Mouse (Mus musculus) lung, embryonic 15.5 days (tissue): ENCODE data around the gene Ppfia3. TPM values are rescaled to one million over a fixed set of nuclear protein-coding genes. Genes with fewer than 3 reads are reported as not detected.

Source experiments
- ATAC-seq: fragments of 200-750 bp; cut with Nextera tagmentation; 2 replicates; pipeline ENCODE4 v1.8.0; 2017; ENCODE audit warnings: moderate number of reproducible peaks, borderline replicate concordance; ENCODE audit not compliant: low FRiP score, low TSS enrichment; ENCODE audit errors: extremely low read depth
- H3K27ac ChIP-seq: fragments of 300-500 bp; sonication (generic); 2 replicates; pipeline ENCODE4 v1.5.1; 2015; ENCODE audit warnings: moderate library complexity, mild to moderate bottlenecking, inconsistent platforms
- H3K27me3 ChIP-seq: fragments of 300-500 bp; sonication (generic); 2 replicates; pipeline ENCODE4 v1.6.1; 2015; ENCODE audit warnings: inconsistent platforms
- H3K36me3 ChIP-seq: fragments of 300-500 bp; sonication (generic); 2 replicates; pipeline ENCODE4 v1.6.1; 2015; ENCODE audit warnings: inconsistent platforms
- H3K4me1 ChIP-seq: fragments of 300-500 bp; sonication (generic); 2 replicates; pipeline ENCODE4 v1.6.1; 2015; ENCODE audit warnings: inconsistent platforms
- H3K4me2 ChIP-seq: fragments of 300-500 bp; sonication (generic); 2 replicates; pipeline ENCODE4 v1.6.1; 2015; ENCODE audit warnings: inconsistent platforms, mild to moderate bottlenecking, moderate library complexity
- H3K4me3 ChIP-seq: fragments of 300-500 bp; sonication (generic); 2 replicates; pipeline ENCODE4 v1.5.1; 2015; ENCODE audit warnings: mild to moderate bottlenecking, inconsistent platforms
- H3K9ac ChIP-seq: fragments of 300-500 bp; sonication (generic); 2 replicates; pipeline ENCODE4 v1.6.1; 2015; ENCODE audit warnings: inconsistent platforms
- H3K9me3 ChIP-seq: fragments of 300-500 bp; sonication (generic); 2 replicates; pipeline ENCODE4 v1.6.1; 2016; ENCODE audit warnings: inconsistent platforms
- WGBS: fragments of 180-500 bp; shearing (Covaris S2); methylation state at CpG from one replicate; pipeline ENCODE4 v1.1.7; 2015; 5-methylcytosine and 5-hydroxymethylcytosine counted together
- polyA plus RNA-seq: library from polyadenylated mRNA; unstranded; fragments of >200 nt; fragmentation: Nextera tagmentation; extraction: Ambion mirVana; gene quantifications from 2 replicates; pipeline ENCODE4 v1.2.1, GENCODE M21; 2015

Gene Ppfia3
- polyA plus RNA-seq, 1 experiment from 2014 or later = 3.1 TPM

GRCm38 (mm10) chr7:45374620-45375019, 7.8 kb upstream of the Ppfia3 start:
- 92% methylated on average over 8 of the region's 8 CpGs for WGBS
- Histone ChIP-seq H3K4me1 (peaks cover 13% of the 10 kb centered on the region), H3K36me3 (peaks cover 69% of the 10 kb centered on the region)

GRCm38 (mm10) chr7:45372371-45372770, 5.6 kb upstream of the Ppfia3 start:
- no peak overlapping the region for H3K4me2 ChIP-seq
- no peak overlapping the region for H3K27ac ChIP-seq
- H3K27me3 ChIP-seq = peaks cover 25% of the 10 kb centered on the region
- H3K36me3 ChIP-seq = peaks cover 47% of the 10 kb centered on the region
- H3K9me3 ChIP-seq = no peaks in the 10 kb centered on the region
- ATAC-seq = no peak
- H3K9ac ChIP-seq = no peak overlapping the region
- H3K4me3 ChIP-seq = no peak overlapping the region
- WGBS = 76% methylated on average over 5 of the region's 5 CpGs
- H3K4me1 ChIP-seq = peaks cover 20% of the 10 kb centered on the region

More at GRCm38 (mm10) chr7:45374620-45375019, 7.8 kb upstream of the Ppfia3 start:
- Histone ChIP-seq H3K9ac (no peak overlapping the region), H3K27me3 (peaks cover 9% of the 10 kb centered on the region), H3K27ac (no peak overlapping the region), H3K9me3 (no peaks in the 10 kb centered on the region), H3K4me2 (no peak overlapping the region), H3K4me3 (no peak overlapping the region)
- no peak for ATAC-seq

GRCm38 (mm10) chr7:45370475-45371311, 3.9 kb upstream of the Ppfia3 start, which contains the start of gene Lin7b:
Gene Lin7b, minus strand, starts transcription at chr7:45370583.
- Histone ChIP-seq H3K9me3 (no peaks in the 10 kb centered on the region), H3K36me3 (peaks cover 30% of the 10 kb centered on the region), H3K4me1 (peaks cover 31% of the 10 kb centered on the region), H3K4me3 (peak within 1 kb of the TSS; percentile 49), H3K9ac (peak within 1 kb of the TSS; percentile 40; the same call in 1 of the 2 replicates), H3K27ac (no peak within 1 kb of the TSS), H3K4me2 (peak within 1 kb of the TSS; percentile 98), H3K27me3 (peaks cover 34% of the 10 kb centered on the region)
- WGBS = 8% methylated on average over 28 of the region's 28 CpGs
- ATAC-seq = peak; percentile 64

DNA sequence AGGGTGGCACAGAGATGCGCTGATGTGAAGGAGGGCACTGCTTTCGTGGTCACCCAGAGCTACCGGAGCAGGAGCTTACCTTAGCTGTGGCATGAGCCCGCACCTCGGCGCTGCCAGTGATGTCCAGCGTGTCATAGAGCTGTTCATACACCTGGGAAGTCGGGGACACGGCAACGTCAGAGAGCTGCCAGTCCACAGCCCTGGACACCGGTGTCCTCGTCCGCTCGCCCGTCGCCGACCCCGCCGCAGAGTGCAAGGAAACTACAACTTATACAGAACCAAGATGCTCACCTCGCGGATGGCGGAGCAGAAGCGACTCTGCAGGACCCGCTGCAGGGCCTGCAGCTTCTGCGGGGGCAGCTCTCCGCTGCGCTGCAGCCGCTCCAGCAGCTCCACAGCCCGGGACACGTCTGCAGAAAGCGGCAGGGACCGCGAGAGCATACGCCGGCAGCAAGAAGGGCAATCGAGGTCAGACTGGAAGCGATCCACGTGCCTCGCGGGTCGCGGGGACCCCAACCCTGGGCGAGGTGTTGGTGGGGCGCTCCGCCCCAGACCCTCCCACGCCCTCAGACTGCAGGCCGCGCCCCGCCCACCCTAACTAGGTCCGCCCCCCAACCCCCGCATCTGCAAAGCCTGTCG, 3.1 kb upstream of the Ppfia3 start:
- no peak; the same call in 1 of the 2 replicates for ATAC-seq
- Histone ChIP-seq H3K4me3 (peak overlapping the region; percentile 49), H3K9me3 (no peaks in the 10 kb centered on the region), H3K36me3 (peaks cover 25% of the 10 kb centered on the region), H3K9ac (peak overlapping the region; percentile 40; the same call in 1 of the 2 replicates), H3K27me3 (peaks cover 42% of the 10 kb centered on the region), H3K27ac (no peak overlapping the region), H3K4me2 (peak overlapping the region; percentile 98), H3K4me1 (peaks cover 32% of the 10 kb centered on the region)
- WGBS = 6% methylated on average over 52 of the region's 52 CpGs

- 75% methylated on average over 16 of the region's 16 CpGs for WGBS
- peaks cover 48% of the 10 kb centered on the region for H3K27me3 ChIP-seq
- ATAC-seq = no peak
- H3K9ac ChIP-seq = no peak overlapping the region
- H3K36me3 ChIP-seq = peaks cover 18% of the 10 kb centered on the region
- H3K4me1 ChIP-seq = peaks cover 32% of the 10 kb centered on the region
- H3K9me3 ChIP-seq = no peaks in the 10 kb centered on the region
- no peak overlapping the region for H3K4me3 ChIP-seq
- no peak overlapping the region for H3K27ac ChIP-seq
- H3K4me2 ChIP-seq = peak overlapping the region; percentile 98; the same call in 1 of the 2 replicates
Measured at GRCm38 (mm10) chr7:45369022-45369745, 2.4 kb upstream of the Ppfia3 start.

GRCm38 (mm10) chr7:45368178-45368577, 1.4 kb upstream of the Ppfia3 start:
- no peak overlapping the region for H3K9ac ChIP-seq
- H3K4me3 ChIP-seq = no peak overlapping the region
- peak overlapping the region; percentile 100 for H3K4me2 ChIP-seq
- no peak overlapping the region for H3K27ac ChIP-seq
- H3K4me1 ChIP-seq = peaks cover 32% of the 10 kb centered on the region
- H3K27me3 ChIP-seq = peaks cover 57% of the 10 kb centered on the region
- peaks cover 8% of the 10 kb centered on the region for H3K36me3 ChIP-seq
- no peak for ATAC-seq
- H3K9me3 ChIP-seq = no peaks in the 10 kb centered on the region
- WGBS = 78% methylated on average over 15 of the region's 15 CpGs

DNA sequence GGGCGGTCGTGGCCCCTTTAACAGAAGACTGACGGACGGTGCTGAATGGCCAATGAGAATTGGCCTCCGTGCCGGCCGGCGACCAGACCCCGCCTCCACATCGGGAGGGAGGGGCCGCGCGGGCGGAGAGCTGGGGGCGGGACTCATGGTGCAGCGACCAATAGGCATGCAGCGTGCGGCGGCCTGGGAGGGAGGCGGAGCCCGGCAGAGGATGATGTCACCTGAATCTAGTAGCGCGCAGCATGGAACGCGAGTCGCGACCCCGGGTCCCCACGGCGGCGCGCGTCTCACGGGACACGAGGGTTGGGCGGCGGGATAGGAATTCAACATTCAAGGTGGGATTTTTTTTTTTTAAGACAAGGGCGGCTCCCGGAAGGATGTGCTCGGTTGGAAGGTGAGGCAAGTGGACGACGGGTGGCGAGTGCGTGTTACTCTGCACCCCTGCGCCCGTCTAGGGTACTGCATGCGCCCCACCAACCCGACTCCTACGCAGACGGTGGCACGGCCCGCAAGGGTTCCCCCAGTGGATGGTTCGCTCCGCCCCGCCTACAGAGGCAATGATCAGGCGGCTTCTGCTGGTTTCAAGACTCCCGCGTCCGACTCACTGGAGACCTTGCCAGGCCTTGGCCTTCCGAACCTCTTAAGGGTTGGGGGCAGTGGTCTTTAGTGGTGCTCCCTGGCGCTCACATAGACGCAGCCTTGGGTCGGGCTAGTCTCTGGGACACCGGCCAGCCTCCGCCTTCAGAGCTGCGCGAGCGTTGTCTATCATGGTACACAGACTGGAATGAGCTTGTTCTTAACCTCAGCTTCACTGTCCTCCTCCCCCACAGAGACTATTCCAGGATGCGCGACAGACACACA, 431 bp upstream of the Ppfia3 start:
- WGBS = under 1% methylated on average over 70 of the region's 70 CpGs
- H3K27ac ChIP-seq = 0 out of 2 replicates have a peak overlapping the region, but pooled peaks have one; percentile 38

GRCm38 (mm10) chr7:45365742-45366651, 822 bp downstream of the Ppfia3 start:
- Histone ChIP-seq H3K4me3 (peak overlapping the region; percentile 62), H3K27ac (no peak overlapping the region), H3K9me3 (no peaks in the 10 kb centered on the region), H3K4me1 (peaks cover 50% of the 10 kb centered on the region), H3K4me2 (peak overlapping the region; percentile 100), H3K27me3 (peaks cover 79% of the 10 kb centered on the region), H3K9ac (peak overlapping the region; percentile 58), H3K36me3 (no peaks in the 10 kb centered on the region)
- ATAC-seq = no peak
- 2% methylated on average over 34 of the region's 35 CpGs for WGBS

More for the DNA sequence above, 431 bp upstream of the Ppfia3 start:
- peaks cover 66% of the 10 kb centered on the region for H3K27me3 ChIP-seq
- H3K4me1 ChIP-seq = peaks cover 37% of the 10 kb centered on the region
- peak overlapping the region; percentile 58 for H3K9ac ChIP-seq
- H3K9me3 ChIP-seq = no peaks in the 10 kb centered on the region
- peak; percentile 84 for ATAC-seq
- H3K4me3 ChIP-seq = peak overlapping the region; percentile 62
- peak overlapping the region; percentile 100 for H3K4me2 ChIP-seq
- H3K36me3 ChIP-seq = no peaks in the 10 kb centered on the region

GRCm38 (mm10) chr7:45363983-45364382, 2.8 kb downstream of the Ppfia3 start:
- H3K4me3 ChIP-seq = no peak overlapping the region
- H3K9ac ChIP-seq = no peak overlapping the region
- no peak overlapping the region for H3K4me2 ChIP-seq
- peaks cover 39% of the 10 kb centered on the region for H3K4me1 ChIP-seq
- no peak overlapping the region for H3K27ac ChIP-seq
- no peaks in the 10 kb centered on the region for H3K9me3 ChIP-seq
- no peaks in the 10 kb centered on the region for H3K36me3 ChIP-seq
- 69% methylated on average over 2 of the region's 2 CpGs for WGBS
- peaks cover 78% of the 10 kb centered on the region for H3K27me3 ChIP-seq
- ATAC-seq = no peak

DNA sequence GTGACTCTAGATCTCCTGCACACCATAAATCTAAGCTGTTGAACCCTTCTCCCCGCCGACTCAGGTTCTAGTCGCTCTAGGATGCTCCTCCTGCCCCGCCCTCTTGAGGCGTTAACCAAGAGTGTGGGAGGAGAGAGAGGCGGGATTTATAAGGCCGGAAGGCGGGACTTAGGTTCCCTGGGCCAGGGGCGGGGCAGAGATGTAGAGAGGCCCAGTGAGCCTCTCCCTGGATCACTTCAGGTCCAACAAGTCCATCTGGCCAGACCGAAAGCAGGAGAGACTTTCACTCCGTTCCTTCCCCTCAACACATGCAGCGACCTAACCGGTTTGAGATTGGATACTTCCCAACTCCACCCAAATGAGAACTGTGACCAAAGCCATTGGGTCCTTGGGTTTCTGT, 4.0 kb downstream of the Ppfia3 start:
- Histone ChIP-seq H3K27ac (no peak overlapping the region), H3K9me3 (no peaks in the 10 kb centered on the region), H3K4me1 (peaks cover 36% of the 10 kb centered on the region), H3K4me3 (no peak overlapping the region), H3K27me3 (peaks cover 68% of the 10 kb centered on the region), H3K36me3 (no peaks in the 10 kb centered on the region), H3K4me2 (no peak overlapping the region; the same call in 1 of the 2 replicates), H3K9ac (no peak overlapping the region)
- 3% methylated on average over 13 of the region's 13 CpGs for WGBS
- ATAC-seq = no peak
